Mouse (Mus musculus) neural tube, embryonic 14.5 days (tissue): ENCODE measurements around the gene Wfdc17. TPM values are rescaled to one million over a fixed set of nuclear protein-coding genes. Genes with fewer than 3 reads are reported as not detected.

Experiments used
- ATAC-seq: fragments of 200-750 bp; cut with Nextera tagmentation; 2 replicates; pipeline ENCODE4 v1.8.0; 2017; ENCODE audit warnings: low read depth, mild to moderate bottlenecking, moderate TSS enrichment, moderate library complexity
- H3K27ac ChIP-seq: fragments of 300-500 bp; sonication (generic); 2 replicates; pipeline ENCODE4 v1.5.1; 2014; ENCODE audit warnings: low read depth, mild to moderate bottlenecking, control low read depth, low read length, moderate library complexity, mixed read lengths
- H3K27me3 ChIP-seq: fragments of 300-500 bp; sonication (generic); 2 replicates; pipeline ENCODE4 v1.6.1; 2014; ENCODE audit warnings: low read length; ENCODE audit not compliant: control insufficient read depth, insufficient read depth
- H3K36me3 ChIP-seq: fragments of 300-500 bp; sonication (generic); 2 replicates; pipeline ENCODE4 v1.6.1; 2014; ENCODE audit warnings: low read length, mixed read lengths; ENCODE audit not compliant: control insufficient read depth, insufficient read depth
- H3K4me1 ChIP-seq: fragments of 300-500 bp; sonication (generic); 2 replicates; pipeline ENCODE4 v1.6.1; 2014; ENCODE audit warnings: low read length; ENCODE audit not compliant: control insufficient read depth, insufficient read depth
- H3K4me2 ChIP-seq: fragments of 300-500 bp; sonication (generic); 2 replicates; pipeline ENCODE4 v1.6.1; 2014; ENCODE audit warnings: mild to moderate bottlenecking, low read depth, low read length, control low read depth
- H3K4me3 ChIP-seq: fragments of 300-500 bp; sonication (generic); 2 replicates; pipeline ENCODE4 v1.5.1; 2014; ENCODE audit warnings: low read depth, low read length, control low read depth, mixed read lengths
- H3K9ac ChIP-seq: fragments of 300-500 bp; sonication (generic); replicated peaks from 2 replicates; pipeline ENCODE4 v1.6.1; 2014; ENCODE audit warnings: low read depth, mild to moderate bottlenecking, control low read depth, low read length, mixed read lengths
- H3K9me3 ChIP-seq: fragments of 300-500 bp; sonication (generic); 2 replicates; pipeline ENCODE4 v1.6.1; 2016; ENCODE audit warnings: low read length; ENCODE audit not compliant: control insufficient read depth
- WGBS: fragments of 180-500 bp; shearing (Covaris S2); extraction: QIAGEN DNeasy Blood & Tissue Kit; methylation state at CpG from one replicate; pipeline ENCODE4 v1.1.7; 2014; 5-methylcytosine and 5-hydroxymethylcytosine counted together
- polyA plus RNA-seq: library from polyadenylated mRNA; unstranded; fragments of >200 nt; fragmentation: Nextera tagmentation; extraction: Ambion mirVana; gene quantifications from 2 replicates; pipeline ENCODE4 v1.2.1, GENCODE M21; 2014

Gene Wfdc17
- polyA plus RNA-seq: 0.57 TPM in 1 of 2 replicates, not detected in the other

- H3K36me3 ChIP-seq: no peaks in the 10 kb centered on the region
- no peaks in the 10 kb centered on the region for H3K4me1 ChIP-seq
- no peaks in the 10 kb centered on the region for H3K9me3 ChIP-seq
- no peak within 1 kb of the TSS for H3K27ac ChIP-seq
- H3K9ac ChIP-seq: no peak within 1 kb of the TSS
- no peak within 1 kb of the TSS for H3K4me2 ChIP-seq
- no peak within 1 kb of the TSS for H3K4me3 ChIP-seq
- WGBS: 26% methylated on average over 1 of the region's 1 CpGs
- no peak for ATAC-seq
- H3K27me3 ChIP-seq: no peaks in the 10 kb centered on the region
These were observed at the start of gene Wfdc17 for GRCm38 (mm10) chr11:83703705-83704104. Gene Wfdc17, plus strand, starts transcription at chr11:83703991.

GRCm38 (mm10) chr11:83654606-83655005 lies 49.2 kb upstream of the Wfdc17 start:
- no peak overlapping the region for H3K27ac ChIP-seq
- ATAC-seq: no peak
- no peak overlapping the region for H3K9ac ChIP-seq
- no peaks in the 10 kb centered on the region for H3K27me3 ChIP-seq
- WGBS: 94% methylated on average over 8 of the region's 8 CpGs
- H3K4me2 ChIP-seq: no peak overlapping the region
- H3K36me3 ChIP-seq: no peaks in the 10 kb centered on the region
- H3K9me3 ChIP-seq: no peaks in the 10 kb centered on the region
- H3K4me1 ChIP-seq: no peaks in the 10 kb centered on the region
- H3K4me3 ChIP-seq: no peak overlapping the region

- Histone ChIP-seq H3K9ac (no peak overlapping the region), H3K4me2 (no peak overlapping the region), H3K27me3 (no peaks in the 10 kb centered on the region), H3K36me3 (no peaks in the 10 kb centered on the region), H3K27ac (no peak overlapping the region), H3K4me1 (no peaks in the 10 kb centered on the region), H3K4me3 (no peak overlapping the region), H3K9me3 (no peaks in the 10 kb centered on the region)
- ATAC-seq: no peak
- WGBS: 88% methylated on average over 3 of the region's 3 CpGs
These were observed 46.3 kb upstream of the Wfdc17 start for GRCm38 (mm10) chr11:83657508-83657907.

GRCm38 (mm10) chr11:83658797-83659196 lies 45.0 kb upstream of the Wfdc17 start:
- Histone ChIP-seq H3K4me1 (no peaks in the 10 kb centered on the region), H3K9me3 (no peaks in the 10 kb centered on the region), H3K36me3 (no peaks in the 10 kb centered on the region), H3K4me3 (no peak overlapping the region), H3K4me2 (no peak overlapping the region), H3K9ac (no peak overlapping the region), H3K27me3 (no peaks in the 10 kb centered on the region), H3K27ac (no peak overlapping the region)
- 68% methylated on average over 6 of the region's 6 CpGs for WGBS
- no peak for ATAC-seq

GRCm38 (mm10) chr11:83662204-83662603 lies 41.6 kb upstream of the Wfdc17 start, which contains the start of gene Ccl4:
Gene Ccl4, plus strand, starts transcription at chr11:83662584.
- no peak within 1 kb of the TSS for H3K27ac ChIP-seq
- H3K4me2 ChIP-seq: no peak within 1 kb of the TSS
- WGBS: 87% methylated on average over 6 of the region's 6 CpGs
- no peak within 1 kb of the TSS for H3K9ac ChIP-seq
- no peak within 1 kb of the TSS for H3K4me3 ChIP-seq
- H3K9me3 ChIP-seq: no peaks in the 10 kb centered on the region
- H3K27me3 ChIP-seq: no peaks in the 10 kb centered on the region
- H3K4me1 ChIP-seq: no peaks in the 10 kb centered on the region
- H3K36me3 ChIP-seq: no peaks in the 10 kb centered on the region
- ATAC-seq: no peak

- no peaks in the 10 kb centered on the region for H3K9me3 ChIP-seq
- no peaks in the 10 kb centered on the region for H3K36me3 ChIP-seq
- H3K4me3 ChIP-seq: no peak overlapping the region
- H3K27me3 ChIP-seq: no peaks in the 10 kb centered on the region
- ATAC-seq: no peak
- H3K27ac ChIP-seq: no peak overlapping the region
- WGBS: 83% methylated on average over 5 of the region's 5 CpGs
- no peak overlapping the region for H3K9ac ChIP-seq
- H3K4me1 ChIP-seq: no peaks in the 10 kb centered on the region
- no peak overlapping the region for H3K4me2 ChIP-seq
These were observed 40.3 kb upstream of the Wfdc17 start for GRCm38 (mm10) chr11:83663532-83663931.

- Histone ChIP-seq H3K36me3 (no peaks in the 10 kb centered on the region), H3K4me3 (no peak overlapping the region), H3K9ac (no peak overlapping the region), H3K27me3 (no peaks in the 10 kb centered on the region), H3K4me1 (no peaks in the 10 kb centered on the region), H3K4me2 (no peak overlapping the region), H3K9me3 (no peaks in the 10 kb centered on the region), H3K27ac (no peak overlapping the region)
- ATAC-seq: no peak
These were observed 32.0 kb upstream of the Wfdc17 start for GRCm38 (mm10) chr11:83671743-83672142.

GRCm38 (mm10) chr11:83675665-83676064 lies 28.1 kb upstream of the Wfdc17 start:
- Histone ChIP-seq H3K27me3 (no peaks in the 10 kb centered on the region), H3K4me3 (no peak overlapping the region), H3K9me3 (no peaks in the 10 kb centered on the region), H3K9ac (no peak overlapping the region), H3K27ac (no peak overlapping the region), H3K4me2 (no peak overlapping the region), H3K4me1 (no peaks in the 10 kb centered on the region), H3K36me3 (no peaks in the 10 kb centered on the region)
- ATAC-seq: no peak
- WGBS: 89% methylated on average over 1 of the region's 1 CpGs

GRCm38 (mm10) chr11:83689918-83690317 lies 13.9 kb upstream of the Wfdc17 start:
- no peaks in the 10 kb centered on the region for H3K27me3 ChIP-seq
- no peak overlapping the region for H3K4me3 ChIP-seq
- no peaks in the 10 kb centered on the region for H3K4me1 ChIP-seq
- no peaks in the 10 kb centered on the region for H3K9me3 ChIP-seq
- H3K27ac ChIP-seq: no peak overlapping the region
- H3K36me3 ChIP-seq: no peaks in the 10 kb centered on the region
- no peak for ATAC-seq
- no peak overlapping the region for H3K9ac ChIP-seq
- WGBS: 82% methylated on average over 1 of the region's 1 CpGs
- H3K4me2 ChIP-seq: no peak overlapping the region

GRCm38 (mm10) chr11:83692008-83692407 lies 11.8 kb upstream of the Wfdc17 start:
- H3K36me3 ChIP-seq: no peaks in the 10 kb centered on the region
- no peaks in the 10 kb centered on the region for H3K27me3 ChIP-seq
- WGBS: 64% methylated on average over 1 of the region's 1 CpGs
- ATAC-seq: no peak
- no peak overlapping the region for H3K27ac ChIP-seq
- H3K4me2 ChIP-seq: no peak overlapping the region
- H3K4me1 ChIP-seq: no peaks in the 10 kb centered on the region
- no peak overlapping the region for H3K9ac ChIP-seq
- H3K9me3 ChIP-seq: no peaks in the 10 kb centered on the region
- no peak overlapping the region for H3K4me3 ChIP-seq
